Mouse (Mus musculus): ENCODE data around the gene Dhx9. TPM values are rescaled to one million over a fixed set of nuclear protein-coding genes. Genes with fewer than 3 reads are reported as not detected.
A peak's percentile ranks its signal among the peaks of the same experiment; 100 is the strongest.
"Not testable (repeated sequence)": the region's sequence is repeated elsewhere in the genome, so short reads cannot be mapped to it uniquely, and the experiment has no call there.

The Dhx9 gene
- 41.5 and 47.7 TPM in 2 replicates for polyA plus RNA-seq (2015; fragmentation: Nextera tagmentation; extraction: Ambion mirVana)

GRCm38 (mm10) chr1:153487500-153487879, at the start of gene Dhx9:
TSS of gene Dhx9 (minus strand) at chr1:153487660.
- under 1% methylated on average over 35 of the region's 35 CpGs for WGBS
- H3K4me1 ChIP-seq (replicated peaks), result peaks cover 27% of the 10 kb centered on the region
- no peaks in the 10 kb centered on the region for H3K27me3 ChIP-seq
- H3K9me3 ChIP-seq, result no peaks in the 10 kb centered on the region
- peaks cover 2% of the 10 kb centered on the region; the same call in 1 of the 2 replicates for H3K36me3 ChIP-seq
- peak; percentile 88 for ATAC-seq (ENCODE audit: low FRiP score)
- peak within 1 kb of the TSS; percentile 99 for H3K4me3 ChIP-seq
- peak within 1 kb of the TSS; percentile 95 for H3K27ac ChIP-seq
- H3K9ac ChIP-seq, result peak within 1 kb of the TSS; percentile 99
- H3K4me2 ChIP-seq, result peak within 1 kb of the TSS; percentile 88

- H3K4me2 ChIP-seq, result no peak overlapping the region
- no peaks in the 10 kb centered on the region for H3K36me3 ChIP-seq
- peak overlapping the region; percentile 63 for H3K27ac ChIP-seq
- WGBS, result 20% methylated on average over 9 of the region's 9 CpGs
- H3K9me3 ChIP-seq, result no peaks in the 10 kb centered on the region
- no peaks in the 10 kb centered on the region for H3K27me3 ChIP-seq
- H3K9ac ChIP-seq, result no peak overlapping the region
- peaks cover 25% of the 10 kb centered on the region for H3K4me1 ChIP-seq (replicated peaks)
- peak; percentile 12; the same call in 1 of the 2 replicates for ATAC-seq (ENCODE audit: low FRiP score)
- H3K4me3 ChIP-seq, result no peak overlapping the region
Measured at GRCm38 (mm10) chr1:153535611-153536010, 48.2 kb upstream of the Dhx9 start.

DNA sequence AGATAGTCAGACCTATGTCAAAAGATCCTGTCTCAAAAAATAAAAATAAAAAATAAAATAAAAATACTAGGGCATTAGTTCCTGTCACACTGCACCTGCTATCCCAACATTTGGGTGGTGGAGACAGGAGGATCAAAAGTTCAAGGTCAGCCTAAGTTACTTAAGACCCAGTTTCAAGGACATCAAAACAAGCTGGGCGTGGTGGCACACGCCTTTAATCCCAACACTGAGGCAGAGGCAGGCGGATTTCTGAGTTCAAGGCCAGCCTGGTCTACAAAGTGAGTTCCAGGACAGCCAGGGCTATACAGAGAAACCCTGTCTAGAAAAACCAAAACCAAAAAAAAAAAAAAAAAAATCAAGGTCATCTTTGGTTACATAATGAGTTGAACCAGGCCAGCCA, 45.4 kb upstream of the Dhx9 start:
- ATAC-seq (ENCODE audit: low FRiP score); H3K36me3 ChIP-seq; H3K4me3 ChIP-seq; H3K9me3 ChIP-seq; H3K9ac ChIP-seq; H3K27me3 ChIP-seq; H3K4me2 ChIP-seq: not testable (repeated sequence)
- H3K4me1 ChIP-seq (replicated peaks), result peaks cover 18% of the 10 kb centered on the region
- 95% methylated on average over 3 of the region's 3 CpGs for WGBS
- peak overlapping the region; percentile 78 for H3K27ac ChIP-seq

DNA sequence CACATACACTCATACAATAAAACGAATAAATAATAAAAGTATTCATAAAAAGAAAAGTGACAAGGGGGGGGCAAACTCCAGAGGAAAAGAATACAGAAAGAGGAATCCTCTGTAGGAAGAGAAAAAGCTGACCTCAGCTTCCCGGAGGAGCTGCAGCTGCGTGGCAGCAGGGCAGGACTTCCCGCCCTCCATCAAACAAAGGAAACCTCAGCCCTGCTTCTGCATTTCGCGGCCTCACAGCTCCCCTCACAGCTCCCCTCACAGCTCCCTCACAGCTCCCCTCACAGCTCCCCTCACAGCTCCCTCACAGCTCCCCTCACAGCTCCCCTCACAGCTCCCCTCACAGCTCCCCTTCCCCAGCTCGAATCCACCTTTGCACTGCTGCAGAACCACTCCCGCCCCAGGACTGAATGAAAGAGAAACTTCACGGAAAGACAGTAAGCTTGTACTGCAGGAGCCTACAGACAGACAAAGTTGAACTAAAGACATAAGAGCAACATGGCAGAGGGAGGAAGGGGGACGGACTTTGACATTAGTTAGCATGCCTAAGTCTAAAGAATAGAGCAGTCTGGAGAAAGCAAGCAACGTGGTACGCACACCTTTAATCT, 44.9 kb upstream of the Dhx9 start:
- H3K4me2 ChIP-seq, result peak overlapping the region; percentile 40
- H3K9me3 ChIP-seq, result no peaks in the 10 kb centered on the region
- H3K27ac ChIP-seq, result peak overlapping the region; percentile 78
- no peaks in the 10 kb centered on the region for H3K36me3 ChIP-seq
- WGBS, result 11% methylated on average over 12 of the region's 12 CpGs
- H3K4me3 ChIP-seq, result no peak overlapping the region
- ATAC-seq (ENCODE audit: low FRiP score), result 0 out of 2 replicates have a peak, but pooled peaks have one; percentile 65
- no peaks in the 10 kb centered on the region for H3K27me3 ChIP-seq
- peak overlapping the region; percentile 39; the same call in 1 of the 2 replicates for H3K9ac ChIP-seq
- H3K4me1 ChIP-seq (replicated peaks), result peaks cover 18% of the 10 kb centered on the region

DNA sequence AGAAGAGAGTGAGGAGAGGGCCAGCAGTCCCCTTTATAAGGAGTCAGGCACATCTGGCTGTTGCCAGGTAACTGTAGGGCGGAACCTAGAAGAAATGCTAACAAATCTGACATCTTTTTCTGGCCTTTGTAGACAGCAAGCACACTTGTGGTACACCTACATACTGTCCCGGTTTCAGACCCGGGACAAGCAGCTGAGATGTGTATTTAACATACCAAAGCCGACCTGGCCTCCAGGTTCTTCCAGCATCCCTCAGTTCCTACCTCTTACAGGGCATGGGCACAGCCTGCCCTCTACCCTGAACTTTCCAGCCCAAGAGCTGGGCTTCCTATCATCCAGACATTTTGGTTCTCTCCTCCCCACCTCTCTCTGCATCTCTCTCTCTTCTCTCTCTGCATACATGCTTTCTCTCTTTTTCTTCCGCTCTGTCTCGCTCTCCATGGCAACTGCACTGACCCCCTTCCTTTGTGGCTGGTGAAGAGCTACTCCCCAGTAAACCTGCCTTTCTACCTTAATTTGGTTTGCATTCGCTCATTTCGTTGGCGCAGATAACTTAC, 44.3 kb upstream of the Dhx9 start:
- Histone ChIP-seq H3K4me3 (no peak overlapping the region), H3K36me3 (no peaks in the 10 kb centered on the region), H3K9ac (peak overlapping the region; percentile 39; the same call in 1 of the 2 replicates), H3K27me3 (no peaks in the 10 kb centered on the region), H3K4me2 (peak overlapping the region; percentile 40), H3K9me3 (no peaks in the 10 kb centered on the region), H3K27ac (peak overlapping the region; percentile 78), H3K4me1 (replicated peaks) (peaks cover 18% of the 10 kb centered on the region)
- ATAC-seq (ENCODE audit: low FRiP score), result peak; percentile 65
- WGBS, result 14% methylated on average over 9 of the region's 9 CpGs

DNA sequence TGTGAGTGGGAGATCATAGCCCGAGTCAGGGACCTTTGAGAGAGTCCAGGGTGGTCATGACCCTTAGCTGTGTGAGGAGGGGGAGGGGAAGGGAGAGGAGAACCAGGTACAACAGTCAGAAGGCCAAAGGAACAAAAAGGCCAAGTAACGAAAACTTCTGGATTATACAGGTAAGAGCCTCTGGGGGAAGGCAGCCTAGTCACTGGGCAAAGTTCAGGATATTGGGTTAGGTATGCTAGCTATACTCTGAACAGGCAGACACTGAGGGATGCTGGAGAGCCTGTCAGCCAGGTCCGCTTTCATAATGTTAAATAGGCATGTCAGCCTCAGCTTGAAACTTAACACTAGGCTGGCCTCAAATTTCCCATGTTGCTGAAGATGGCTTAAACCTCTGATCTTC, 34.7 kb upstream of the Dhx9 start:
- ATAC-seq (ENCODE audit: low FRiP score), result no peak
- Histone ChIP-seq H3K36me3 (no peaks in the 10 kb centered on the region), H3K4me3 (no peak overlapping the region), H3K4me2 (no peak overlapping the region), H3K27me3 (no peaks in the 10 kb centered on the region), H3K4me1 (replicated peaks) (no peaks in the 10 kb centered on the region), H3K9ac (no peak overlapping the region), H3K27ac (no peak overlapping the region), H3K9me3 (no peaks in the 10 kb centered on the region)
- WGBS, result 64% methylated on average over 3 of the region's 3 CpGs

GRCm38 (mm10) chr1:153515368-153515767, 27.9 kb upstream of the Dhx9 start:
- Histone ChIP-seq H3K4me3 (no peak overlapping the region), H3K4me2 (no peak overlapping the region), H3K4me1 (replicated peaks) (no peaks in the 10 kb centered on the region), H3K9me3 (no peaks in the 10 kb centered on the region), H3K27me3 (no peaks in the 10 kb centered on the region), H3K27ac (no peak overlapping the region), H3K9ac (no peak overlapping the region), H3K36me3 (no peaks in the 10 kb centered on the region)
- 78% methylated on average over 12 of the region's 12 CpGs for WGBS
- ATAC-seq (ENCODE audit: low FRiP score), result no peak

DNA sequence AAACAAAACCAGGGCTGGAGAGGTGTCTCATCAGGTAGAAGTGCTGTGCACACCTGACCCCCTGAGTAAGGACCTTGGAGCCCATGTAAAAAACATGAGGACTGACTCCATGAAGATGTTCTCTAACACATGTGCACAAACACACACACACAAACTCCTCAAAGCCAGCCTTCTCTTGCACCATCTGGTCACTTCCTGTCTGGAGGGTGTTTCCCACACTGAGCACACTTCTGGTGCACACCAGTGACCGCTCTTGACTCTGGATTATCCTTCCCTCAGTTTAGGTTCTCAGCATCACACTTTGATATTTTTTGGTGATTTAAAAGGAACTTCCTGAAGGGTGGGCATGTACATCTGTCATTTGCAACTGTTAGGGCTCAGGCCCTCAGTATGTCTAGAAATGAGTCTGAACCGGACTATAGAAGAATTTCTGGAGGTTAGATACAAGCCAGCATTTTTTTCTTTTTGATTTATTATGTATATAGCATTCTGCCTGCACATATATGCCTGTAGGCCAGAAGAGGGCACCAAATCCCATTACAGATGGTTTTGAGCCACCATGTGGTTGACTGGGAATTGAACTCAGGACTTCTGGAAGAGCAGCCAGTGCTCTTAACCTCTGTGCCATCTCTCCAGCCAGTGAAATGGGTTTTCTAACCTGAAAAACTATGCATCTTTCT, 23.0 kb upstream of the Dhx9 start:
- no peak for ATAC-seq (ENCODE audit: low FRiP score)
- Histone ChIP-seq H3K9me3 (no peaks in the 10 kb centered on the region), H3K36me3 (no peaks in the 10 kb centered on the region), H3K9ac (no peak overlapping the region), H3K27me3 (no peaks in the 10 kb centered on the region), H3K4me2 (no peak overlapping the region), H3K27ac (no peak overlapping the region), H3K4me1 (replicated peaks) (no peaks in the 10 kb centered on the region), H3K4me3 (no peak overlapping the region)
- 77% methylated on average over 2 of the region's 2 CpGs for WGBS

- not testable (repeated sequence) for H3K27me3 ChIP-seq; H3K4me3 ChIP-seq; H3K4me1 ChIP-seq (replicated peaks); H3K9ac ChIP-seq; H3K9me3 ChIP-seq; H3K27ac ChIP-seq; H3K4me2 ChIP-seq; H3K36me3 ChIP-seq; ATAC-seq (ENCODE audit: low FRiP score)
- WGBS, result 68% methylated on average over 8 of the region's 8 CpGs
Measured at GRCm38 (mm10) chr1:153509569-153509968, 22.1 kb upstream of the Dhx9 start.

DNA sequence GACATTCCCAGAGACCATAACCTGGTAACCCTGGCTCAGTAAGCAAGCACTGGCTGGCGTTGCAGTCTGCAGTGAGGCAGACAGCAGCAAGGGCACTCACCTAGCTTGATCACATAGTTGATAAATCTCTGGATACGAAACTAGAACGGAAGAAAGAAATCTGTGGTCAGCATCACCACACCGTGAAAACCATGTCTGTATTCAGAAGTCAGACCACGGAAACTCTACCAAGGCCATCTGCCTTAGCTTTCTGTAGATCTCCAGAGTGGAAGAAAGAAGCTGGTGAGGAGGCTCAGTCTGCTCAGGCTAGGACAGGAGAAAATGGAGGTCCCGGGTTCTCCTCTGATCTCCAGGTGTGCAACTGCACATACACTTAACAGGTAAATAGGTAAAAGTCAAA, 21.6 kb upstream of the Dhx9 start:
- no peak overlapping the region for H3K4me2 ChIP-seq
- H3K9me3 ChIP-seq, result no peaks in the 10 kb centered on the region
- no peak overlapping the region for H3K27ac ChIP-seq
- H3K27me3 ChIP-seq, result no peaks in the 10 kb centered on the region
- 86% methylated on average over 6 of the region's 6 CpGs for WGBS
- H3K4me1 ChIP-seq (replicated peaks), result no peaks in the 10 kb centered on the region
- H3K9ac ChIP-seq, result no peak overlapping the region
- H3K4me3 ChIP-seq, result no peak overlapping the region
- no peaks in the 10 kb centered on the region for H3K36me3 ChIP-seq
- no peak for ATAC-seq (ENCODE audit: low FRiP score)

GRCm38 (mm10) chr1:153506266-153506665, 18.8 kb upstream of the Dhx9 start:
- H3K27ac ChIP-seq, result no peak overlapping the region
- H3K36me3 ChIP-seq, result peaks cover 4% of the 10 kb centered on the region
- no peak overlapping the region for H3K4me3 ChIP-seq
- no peak for ATAC-seq (ENCODE audit: low FRiP score)
- H3K9ac ChIP-seq, result no peak overlapping the region
- 52% methylated on average over 6 of the region's 6 CpGs for WGBS
- no peaks in the 10 kb centered on the region for H3K9me3 ChIP-seq
- H3K27me3 ChIP-seq, result no peaks in the 10 kb centered on the region
- no peaks in the 10 kb centered on the region for H3K4me1 ChIP-seq (replicated peaks)
- H3K4me2 ChIP-seq, result no peak overlapping the region

GRCm38 (mm10) chr1:153501644-153502321, 14.3 kb upstream of the Dhx9 start:
- Histone ChIP-seq H3K9ac (no peak overlapping the region), H3K27ac (no peak overlapping the region), H3K4me1 (replicated peaks) (no peaks in the 10 kb centered on the region), H3K27me3 (no peaks in the 10 kb centered on the region), H3K9me3 (no peaks in the 10 kb centered on the region), H3K4me2 (no peak overlapping the region), H3K4me3 (no peak overlapping the region), H3K36me3 (peaks cover 4% of the 10 kb centered on the region)
- ATAC-seq (ENCODE audit: low FRiP score), result no peak
- 66% methylated on average over 5 of the region's 5 CpGs for WGBS

Measured in hindbrain, embryonic 13.5 days (tissue).